Mouse (Mus musculus) testis, postnatal 10 days (tissue): ENCODE measurements around the gene March6.

ENCODE experiments used
- DNase-seq: peaks from one replicate; pipeline ENCODE4 v3.0.0; 2021; ENCODE audit warnings: low spot score

The March6 gene

GRCm38 (mm10) chr15:31414179-31414898 lies 116.5 kb downstream of the March6 start:
- DNase-seq, result no peak

DNA sequence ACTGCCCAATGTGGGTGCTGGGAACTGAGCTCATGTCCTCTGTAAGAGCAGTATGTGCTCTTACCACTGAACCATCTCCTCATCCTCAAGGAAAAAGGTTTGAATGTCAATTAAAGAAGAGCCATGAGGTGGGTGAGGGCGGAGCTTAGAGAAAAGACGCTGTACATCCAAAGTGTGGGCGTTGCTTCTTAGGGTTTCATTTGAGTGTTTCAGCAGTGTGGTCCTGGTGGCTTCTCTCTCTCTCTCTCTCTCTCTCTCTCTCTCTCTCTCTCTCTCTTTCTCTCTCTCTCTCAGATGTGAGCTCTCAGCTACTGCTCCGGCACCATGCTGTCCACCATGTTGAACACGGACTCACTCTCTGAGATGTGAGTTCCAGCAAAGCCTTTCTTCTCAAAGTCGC lies 117.2 kb downstream of the March6 start:
- no peak for DNase-seq

GRCm38 (mm10) chr15:31412933-31413332 lies 117.9 kb downstream of the March6 start:
- no peak for DNase-seq

DNA sequence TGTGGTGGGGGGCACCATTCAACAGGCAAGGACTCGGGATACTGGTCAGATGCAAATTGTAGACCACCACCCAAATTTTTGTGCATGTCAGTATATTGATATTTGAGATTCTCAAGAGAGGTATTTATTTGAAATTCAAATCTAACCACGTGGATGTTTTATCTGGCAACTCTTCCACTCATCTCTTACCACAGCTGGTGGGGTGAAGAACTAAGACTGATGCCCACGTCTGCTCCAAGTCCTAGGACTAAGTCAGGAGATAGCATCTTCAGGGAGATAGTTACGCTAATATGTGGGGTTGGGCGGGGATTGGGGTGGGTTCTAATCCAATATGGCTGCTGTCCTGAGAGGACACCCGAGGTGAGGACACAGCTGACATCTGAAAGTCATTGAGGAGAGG lies 118.4 kb downstream of the March6 start:
- DNase-seq, result no peak

- DNase-seq, result no peak
Measured at GRCm38 (mm10) chr15:31407490-31407889, 123.4 kb downstream of the March6 start.

DNA sequence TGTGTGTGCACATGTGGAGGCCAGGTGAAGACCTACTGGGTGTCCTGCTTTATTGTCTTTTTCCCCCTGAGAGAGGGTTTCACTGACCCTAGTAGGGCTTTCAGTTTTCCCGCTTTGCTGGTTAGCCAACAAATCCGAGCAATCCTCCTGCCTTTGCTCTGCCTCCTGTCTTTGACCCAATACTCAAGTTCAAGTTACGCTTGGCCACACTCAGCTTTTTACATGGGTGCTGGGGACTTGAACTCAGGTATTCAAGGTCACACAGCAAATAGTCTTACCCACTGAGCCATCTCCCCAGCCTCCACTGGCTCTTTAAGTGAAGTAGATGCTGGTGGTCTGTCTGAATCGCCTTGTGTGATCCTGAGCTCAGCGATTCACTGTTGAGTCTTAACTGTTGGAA lies 124.0 kb downstream of the March6 start:
- no peak for DNase-seq
